Mouse (Mus musculus): ENCODE results near the gene Gdpd4. TPM values are rescaled to one million over a fixed set of nuclear protein-coding genes. Genes with fewer than 3 reads are reported as not detected.

Gdpd4 gene
- polyA plus RNA-seq, 1 experiment from 2014 or later: not detected

GRCm38 (mm10) chr7:98002617-98003016 is 82.9 kb downstream of the Gdpd4 start:
- Histone ChIP-seq H3K36me3 (no peaks in the 10 kb centered on the region), H3K4me2 (replicated peaks) (no peak overlapping the region), H3K9ac (no peak overlapping the region), H3K4me1 (no peaks in the 10 kb centered on the region), H3K27ac (no peak overlapping the region), H3K4me3 (no peak overlapping the region), H3K9me3 (no peaks in the 10 kb centered on the region), H3K27me3 (no peaks in the 10 kb centered on the region)
- ATAC-seq (ENCODE audit: low FRiP score, low read depth): no peak
- 86% methylated on average over 7 of the region's 7 CpGs for WGBS

- Histone ChIP-seq H3K4me2 (replicated peaks) (no peak overlapping the region), H3K27ac (no peak overlapping the region), H3K36me3 (no peaks in the 10 kb centered on the region), H3K4me1 (no peaks in the 10 kb centered on the region), H3K9me3 (no peaks in the 10 kb centered on the region), H3K27me3 (no peaks in the 10 kb centered on the region), H3K4me3 (no peak overlapping the region), H3K9ac (no peak overlapping the region)
- 81% methylated on average over 9 of the region's 9 CpGs for WGBS
- no peak for ATAC-seq (ENCODE audit: low FRiP score, low read depth)
Measured at GRCm38 (mm10) chr7:98048101-98048824, 128.5 kb downstream of the Gdpd4 start.

- ATAC-seq (ENCODE audit: low FRiP score, low read depth): no peak
Measured at GRCm38 (mm10) chr7:98051980-98052379, 132.2 kb downstream of the Gdpd4 start.

GRCm38 (mm10) chr7:98054461-98054860 is 134.7 kb downstream of the Gdpd4 start:
- Histone ChIP-seq H3K9me3 (no peaks in the 10 kb centered on the region), H3K4me2 (replicated peaks) (no peak overlapping the region), H3K4me3 (no peak overlapping the region), H3K9ac (no peak overlapping the region), H3K4me1 (no peaks in the 10 kb centered on the region), H3K36me3 (no peaks in the 10 kb centered on the region), H3K27ac (no peak overlapping the region), H3K27me3 (no peaks in the 10 kb centered on the region)
- WGBS: 88% methylated on average over 9 of the region's 9 CpGs
- ATAC-seq (ENCODE audit: low FRiP score, low read depth): no peak

More at GRCm38 (mm10) chr7:98051980-98052379, 132.2 kb downstream of the Gdpd4 start:
- Histone ChIP-seq H3K36me3 (no peaks in the 10 kb centered on the region), H3K9ac (no peak overlapping the region), H3K27me3 (no peaks in the 10 kb centered on the region), H3K27ac (no peak overlapping the region), H3K9me3 (no peaks in the 10 kb centered on the region), H3K4me3 (no peak overlapping the region), H3K4me1 (no peaks in the 10 kb centered on the region), H3K4me2 (replicated peaks) (no peak overlapping the region)
- 19% methylated on average over 8 of the region's 8 CpGs for WGBS

- no peaks in the 10 kb centered on the region for H3K27me3 ChIP-seq
- H3K9me3 ChIP-seq: no peaks in the 10 kb centered on the region
- H3K36me3 ChIP-seq: no peaks in the 10 kb centered on the region
- no peak overlapping the region for H3K4me3 ChIP-seq
- H3K4me1 ChIP-seq: no peaks in the 10 kb centered on the region
- H3K4me2 ChIP-seq (replicated peaks): no peak overlapping the region
- no peak overlapping the region for H3K9ac ChIP-seq
- no peak for ATAC-seq (ENCODE audit: low FRiP score, low read depth)
- H3K27ac ChIP-seq: no peak overlapping the region
- 87% methylated on average over 8 of the region's 8 CpGs for WGBS
Measured at GRCm38 (mm10) chr7:98054942-98055341, 135.2 kb downstream of the Gdpd4 start.

- H3K4me3 ChIP-seq: no peak overlapping the region
- H3K9ac ChIP-seq: no peak overlapping the region
- no peaks in the 10 kb centered on the region for H3K27me3 ChIP-seq
- H3K4me1 ChIP-seq: no peaks in the 10 kb centered on the region
- peaks cover 4% of the 10 kb centered on the region; the same call in 1 of the 2 replicates for H3K36me3 ChIP-seq
- no peak overlapping the region for H3K4me2 ChIP-seq (replicated peaks)
- H3K9me3 ChIP-seq: no peaks in the 10 kb centered on the region
- H3K27ac ChIP-seq: no peak overlapping the region
- peak; percentile 57; the same call in 1 of the 2 replicates for ATAC-seq (ENCODE audit: low FRiP score, low read depth)
- 83% methylated on average over 11 of the region's 11 CpGs for WGBS
Measured at GRCm38 (mm10) chr7:98066229-98066628, 146.5 kb downstream of the Gdpd4 start.

GRCm38 (mm10) chr7:98071620-98072019 is 151.9 kb downstream of the Gdpd4 start:
- Histone ChIP-seq H3K9me3 (no peaks in the 10 kb centered on the region), H3K4me2 (replicated peaks) (no peak overlapping the region), H3K27me3 (no peaks in the 10 kb centered on the region), H3K27ac (no peak overlapping the region), H3K36me3 (peaks cover 17% of the 10 kb centered on the region; the same call in 1 of the 2 replicates), H3K9ac (no peak overlapping the region), H3K4me1 (no peaks in the 10 kb centered on the region), H3K4me3 (no peak overlapping the region)
- 33% methylated on average over 5 of the region's 5 CpGs for WGBS
- ATAC-seq (ENCODE audit: low FRiP score, low read depth): peak; percentile 55; the same call in 1 of the 2 replicates

DNA sequence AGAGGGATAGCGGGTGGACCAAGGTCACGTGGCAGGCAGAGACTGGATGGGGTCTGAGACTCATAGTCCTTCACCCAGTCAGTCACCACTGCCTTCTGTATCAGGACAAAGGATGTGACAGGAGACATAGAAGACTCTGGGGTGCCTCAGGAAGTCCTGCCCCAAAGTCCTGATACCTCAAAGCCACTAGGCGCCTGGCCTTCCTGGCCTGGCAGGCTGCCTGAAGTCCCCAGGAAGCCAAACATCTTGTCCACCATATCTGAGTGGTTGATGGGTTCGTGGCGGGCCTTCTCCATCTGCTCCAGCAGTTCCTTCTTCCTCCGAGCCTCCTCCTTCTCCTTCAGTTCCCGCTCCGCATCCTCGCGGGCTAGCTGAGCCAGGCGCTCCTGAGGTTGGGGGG is 157.7 kb downstream of the Gdpd4 start:
- H3K27ac ChIP-seq: no peak overlapping the region
- no peaks in the 10 kb centered on the region for H3K27me3 ChIP-seq
- ATAC-seq (ENCODE audit: low FRiP score, low read depth): no peak
- H3K9me3 ChIP-seq: no peaks in the 10 kb centered on the region
- no peak overlapping the region for H3K4me3 ChIP-seq
- WGBS: 86% methylated on average over 11 of the region's 11 CpGs
- H3K9ac ChIP-seq: no peak overlapping the region
- H3K4me2 ChIP-seq (replicated peaks): no peak overlapping the region
- peaks cover 4% of the 10 kb centered on the region for H3K4me1 ChIP-seq
- peaks cover 23% of the 10 kb centered on the region for H3K36me3 ChIP-seq

DNA sequence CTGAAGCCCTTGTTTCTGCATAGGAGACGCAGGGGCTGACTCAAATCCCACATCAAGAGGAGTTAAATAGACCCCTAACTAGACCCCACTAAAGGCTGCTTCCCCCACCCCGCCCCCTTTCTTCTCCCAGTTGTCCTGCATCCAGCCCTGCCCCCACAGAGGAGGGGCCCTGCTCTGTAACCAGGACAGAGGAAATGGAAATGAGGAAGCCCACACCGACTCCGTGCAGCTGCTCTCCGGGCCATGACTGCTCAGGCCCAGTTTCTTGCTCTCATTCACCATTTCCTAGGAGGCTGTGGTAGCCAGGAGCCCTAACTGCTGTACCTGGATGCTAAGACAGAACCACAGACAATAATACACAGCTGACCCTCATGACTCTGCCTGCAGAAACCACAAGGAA is 162.6 kb downstream of the Gdpd4 start:
- Histone ChIP-seq H3K36me3 (peaks cover 4% of the 10 kb centered on the region; the same call in 1 of the 2 replicates), H3K4me3 (no peak overlapping the region), H3K4me2 (replicated peaks) (no peak overlapping the region), H3K27me3 (no peaks in the 10 kb centered on the region), H3K9me3 (no peaks in the 10 kb centered on the region), H3K9ac (no peak overlapping the region), H3K27ac (no peak overlapping the region), H3K4me1 (peaks cover 22% of the 10 kb centered on the region)
- WGBS: 16% methylated on average over 5 of the region's 5 CpGs
- ATAC-seq (ENCODE audit: low FRiP score, low read depth): no peak

DNA sequence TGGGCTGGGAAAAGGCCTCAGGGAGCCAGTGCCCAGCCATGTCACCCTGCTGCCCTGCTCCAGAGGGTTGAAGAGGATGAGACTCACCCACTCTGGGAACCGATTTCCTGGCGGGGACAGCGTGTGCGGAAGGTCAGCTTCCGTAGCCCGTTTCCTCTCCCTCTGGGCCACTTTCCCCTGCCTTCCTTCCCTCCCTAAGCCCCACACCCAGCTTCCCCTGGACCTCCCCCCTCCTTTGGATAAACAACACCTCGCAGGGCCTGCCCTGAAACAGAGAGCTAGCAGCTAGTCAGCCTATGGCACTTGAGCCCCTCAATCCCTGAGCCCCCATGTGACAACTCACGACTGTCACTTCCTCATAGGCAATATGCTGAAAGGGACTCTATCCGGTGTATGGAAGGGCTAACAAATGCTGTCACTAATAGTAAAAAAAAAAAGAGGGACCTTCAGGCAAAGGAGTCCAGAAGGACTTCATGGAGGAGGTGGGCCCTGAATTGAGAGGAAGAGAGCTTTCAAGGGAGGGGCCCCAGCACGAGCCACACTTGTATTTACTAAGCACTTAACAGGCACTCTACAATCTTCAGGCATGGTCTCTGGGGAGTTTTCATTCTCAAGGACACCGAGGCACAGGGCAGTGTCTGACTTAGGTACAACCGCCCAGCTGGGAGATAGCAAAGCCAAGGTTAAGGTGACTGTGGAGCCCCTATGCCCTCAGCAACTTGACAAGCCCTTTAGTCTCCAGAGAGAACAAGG is 165.0 kb downstream of the Gdpd4 start:
- H3K27ac ChIP-seq: no peak overlapping the region

DNA sequence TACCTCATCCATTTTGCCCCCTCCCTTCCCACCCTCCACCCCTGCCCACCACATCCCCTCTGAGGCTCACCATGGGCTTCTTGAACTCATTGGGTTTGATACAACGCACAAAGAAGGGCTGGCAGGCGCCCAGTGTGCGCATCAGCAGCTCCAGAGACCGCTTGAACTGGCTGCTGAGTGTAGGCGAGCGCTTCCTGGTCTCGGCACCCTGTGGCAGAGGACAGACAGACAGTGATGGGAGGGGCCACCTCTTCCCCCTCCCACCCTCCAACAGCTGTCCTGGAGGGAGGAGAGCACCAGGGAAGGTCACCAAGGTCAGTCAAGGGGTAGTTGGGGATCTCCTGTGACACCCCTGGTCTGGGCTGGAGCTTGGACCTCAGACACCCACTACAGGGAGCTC is 165.6 kb downstream of the Gdpd4 start:
- Histone ChIP-seq H3K9me3 (no peaks in the 10 kb centered on the region), H3K4me3 (no peak overlapping the region), H3K4me1 (peaks cover 22% of the 10 kb centered on the region), H3K27me3 (no peaks in the 10 kb centered on the region), H3K36me3 (peaks cover 4% of the 10 kb centered on the region; the same call in 1 of the 2 replicates), H3K9ac (no peak overlapping the region), H3K4me2 (replicated peaks) (no peak overlapping the region), H3K27ac (no peak overlapping the region)
- ATAC-seq (ENCODE audit: low FRiP score, low read depth): no peak
- WGBS: 82% methylated on average over 7 of the region's 7 CpGs

More for the DNA sequence above, 165.0 kb downstream of the Gdpd4 start:
- no peak overlapping the region for H3K4me2 ChIP-seq (replicated peaks)
- H3K36me3 ChIP-seq: peaks cover 4% of the 10 kb centered on the region; the same call in 1 of the 2 replicates
- 58% methylated on average over 12 of the region's 12 CpGs for WGBS
- no peak overlapping the region for H3K9ac ChIP-seq
- no peak overlapping the region for H3K4me3 ChIP-seq
- ATAC-seq (ENCODE audit: low FRiP score, low read depth): no peak
- no peaks in the 10 kb centered on the region for H3K9me3 ChIP-seq
- H3K4me1 ChIP-seq: peaks cover 22% of the 10 kb centered on the region
- H3K27me3 ChIP-seq: no peaks in the 10 kb centered on the region

- 43% methylated on average over 2 of the region's 2 CpGs for WGBS
- Histone ChIP-seq H3K4me1 (peaks cover 22% of the 10 kb centered on the region), H3K36me3 (no peaks in the 10 kb centered on the region), H3K4me2 (replicated peaks) (no peak overlapping the region), H3K9ac (no peak overlapping the region), H3K4me3 (no peak overlapping the region), H3K27ac (no peak overlapping the region), H3K27me3 (no peaks in the 10 kb centered on the region), H3K9me3 (no peaks in the 10 kb centered on the region)
- no peak for ATAC-seq (ENCODE audit: low FRiP score, low read depth)
Measured at GRCm38 (mm10) chr7:98086346-98086745, 166.6 kb downstream of the Gdpd4 start.

Measured in limb, embryonic 13.5 days (tissue).